Mouse (Mus musculus): ENCODE data around the gene Nap1l2. TPM values are rescaled to one million over a fixed set of nuclear protein-coding genes. Genes with fewer than 3 reads are reported as not detected.
A peak's percentile ranks its signal among the peaks of the same experiment; 100 is the strongest.
"Not testable (repeated sequence)": the region's sequence is repeated elsewhere in the genome, so short reads cannot be mapped to it uniquely, and the experiment has no call there.

Gene Nap1l2
- polyA plus RNA-seq (2015; fragmentation: Nextera tagmentation; extraction: Ambion mirVana) = 103 and 119 TPM in 2 replicates

GRCm38 (mm10) chrX:103186431-103186786 lies at the start of gene Nap1l2:
Gene Nap1l2, minus strand, starts transcription at chrX:103186640.
- ATAC-seq = peak; percentile 96
- H3K36me3 ChIP-seq (ENCODE audit: control insufficient read depth, insufficient read depth, low read length) = no peaks in the 10 kb centered on the region
- H3K9ac ChIP-seq (ENCODE audit: low read depth, low read length) = peak within 1 kb of the TSS; percentile 74
- H3K4me2 ChIP-seq (ENCODE audit: low read length) = peak within 1 kb of the TSS; percentile 50
- H3K4me3 ChIP-seq (ENCODE audit: low read length) = peak within 1 kb of the TSS; percentile 56
- H3K27ac ChIP-seq (ENCODE audit: low read depth, low read length) = peak within 1 kb of the TSS; percentile 90
- H3K9me3 ChIP-seq (ENCODE audit: control insufficient read depth, low read length) = no peaks in the 10 kb centered on the region
- peaks cover 8% of the 10 kb centered on the region; the same call in 1 of the 2 replicates for H3K27me3 ChIP-seq (replicated peaks; ENCODE audit: control insufficient read depth, insufficient read depth, low read length)
- WGBS = 25% methylated on average over 13 of the region's 13 CpGs
- no peaks in the 10 kb centered on the region for H3K4me1 ChIP-seq (ENCODE audit: control insufficient read depth, insufficient read depth, low read depth, low read length)

GRCm38 (mm10) chrX:103215251-103215650 lies 28.8 kb upstream of the Nap1l2 start:
- H3K4me3 ChIP-seq (ENCODE audit: low read length) = no peak overlapping the region
- ATAC-seq = no peak
- no peaks in the 10 kb centered on the region for H3K36me3 ChIP-seq (ENCODE audit: control insufficient read depth, insufficient read depth, low read length)
- 90% methylated on average over 4 of the region's 4 CpGs for WGBS
- peaks cover 2% of the 10 kb centered on the region for H3K27me3 ChIP-seq (replicated peaks; ENCODE audit: control insufficient read depth, insufficient read depth, low read length)
- no peaks in the 10 kb centered on the region for H3K4me1 ChIP-seq (ENCODE audit: control insufficient read depth, insufficient read depth, low read depth, low read length)
- no peaks in the 10 kb centered on the region for H3K9me3 ChIP-seq (ENCODE audit: control insufficient read depth, low read length)
- no peak overlapping the region for H3K9ac ChIP-seq (ENCODE audit: low read depth, low read length)
- H3K4me2 ChIP-seq (ENCODE audit: low read length) = no peak overlapping the region
- H3K27ac ChIP-seq (ENCODE audit: low read depth, low read length) = no peak overlapping the region

DNA sequence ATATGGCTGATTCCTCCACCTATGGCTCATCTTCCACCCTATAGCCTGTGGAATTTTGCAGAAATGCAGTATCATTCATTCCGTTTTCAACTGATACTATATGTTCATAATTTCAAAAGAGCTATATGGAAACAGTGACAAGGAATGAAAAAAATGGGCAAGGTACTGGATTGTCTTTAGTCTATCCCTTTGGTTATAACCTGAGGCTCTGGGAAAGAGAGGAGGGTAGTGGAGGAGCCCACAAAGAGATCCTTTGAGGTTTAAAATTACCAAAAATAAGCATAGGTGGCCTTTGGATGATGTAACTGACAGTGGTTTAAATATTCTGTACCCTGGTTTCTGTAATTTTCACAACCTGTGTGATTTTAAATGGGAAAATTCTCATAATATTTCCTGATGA lies 389 bp upstream of the Nap1l2 start:
- Histone ChIP-seq H3K4me1 (ENCODE audit: control insufficient read depth, insufficient read depth, low read depth, low read length) (no peaks in the 10 kb centered on the region), H3K9ac (ENCODE audit: low read depth, low read length) (peak overlapping the region; percentile 31; the same call in 1 of the 2 replicates), H3K9me3 (ENCODE audit: control insufficient read depth, low read length) (no peaks in the 10 kb centered on the region), H3K27ac (ENCODE audit: low read depth, low read length) (peak overlapping the region; percentile 90), H3K27me3 (replicated peaks; ENCODE audit: control insufficient read depth, insufficient read depth, low read length) (peaks cover 8% of the 10 kb centered on the region; the same call in 1 of the 2 replicates), H3K36me3 (ENCODE audit: control insufficient read depth, insufficient read depth, low read length) (no peaks in the 10 kb centered on the region), H3K4me2 (ENCODE audit: low read length) (peak overlapping the region; percentile 50), H3K4me3 (ENCODE audit: low read length) (peak overlapping the region; percentile 56)
- WGBS = 33% methylated on average over 1 of the region's 1 CpGs
- peak; percentile 67 for ATAC-seq

DNA sequence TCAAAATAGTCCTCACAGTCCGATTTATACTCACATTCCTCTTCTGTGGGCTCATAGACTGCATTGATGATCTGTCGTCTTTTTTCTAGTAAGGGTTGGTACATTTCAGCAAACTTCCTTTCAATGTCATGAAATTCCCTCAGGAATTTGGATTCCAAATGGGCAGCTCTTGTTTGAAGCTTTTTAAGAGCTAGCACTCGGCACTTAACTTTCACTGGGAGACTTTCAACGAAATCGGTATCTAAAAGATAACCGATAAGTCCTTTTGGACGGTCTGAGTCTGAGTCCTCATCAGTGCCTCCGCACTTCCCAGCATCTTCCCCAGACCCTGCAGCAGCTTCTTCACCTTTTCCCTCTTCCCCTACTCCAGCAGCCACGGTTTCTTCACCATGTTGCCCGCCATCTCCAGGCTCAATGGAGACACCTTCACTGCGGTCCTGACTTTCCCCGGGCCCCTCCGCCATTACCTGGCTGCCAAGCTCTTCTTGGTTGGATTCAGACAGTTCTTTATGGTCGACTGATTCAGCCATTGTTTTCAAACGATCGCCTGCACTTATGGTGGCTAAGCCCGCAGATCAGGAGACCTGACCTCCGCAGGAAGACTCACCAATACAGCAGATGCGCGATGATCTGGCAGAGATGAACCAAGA lies 534 bp downstream of the Nap1l2 start:
- peak overlapping the region; percentile 56 for H3K4me3 ChIP-seq (ENCODE audit: low read length)
- no peaks in the 10 kb centered on the region for H3K4me1 ChIP-seq (ENCODE audit: control insufficient read depth, insufficient read depth, low read depth, low read length)
- 15% methylated on average over 20 of the region's 20 CpGs for WGBS
- H3K9me3 ChIP-seq (ENCODE audit: control insufficient read depth, low read length) = no peaks in the 10 kb centered on the region
- peak overlapping the region; percentile 74 for H3K9ac ChIP-seq (ENCODE audit: low read depth, low read length)
- peak overlapping the region; percentile 90 for H3K27ac ChIP-seq (ENCODE audit: low read depth, low read length)
- H3K36me3 ChIP-seq (ENCODE audit: control insufficient read depth, insufficient read depth, low read length) = no peaks in the 10 kb centered on the region
- peak; percentile 52 for ATAC-seq
- H3K27me3 ChIP-seq (replicated peaks; ENCODE audit: control insufficient read depth, insufficient read depth, low read length) = peaks cover 8% of the 10 kb centered on the region; the same call in 1 of the 2 replicates
- H3K4me2 ChIP-seq (ENCODE audit: low read length) = peak overlapping the region; percentile 50

GRCm38 (mm10) chrX:103183536-103183935 lies 2.9 kb downstream of the Nap1l2 start:
- Histone ChIP-seq H3K4me3 (ENCODE audit: low read length) (peak overlapping the region; percentile 15), H3K4me2 (ENCODE audit: low read length) (peak overlapping the region; percentile 47), H3K27ac (ENCODE audit: low read depth, low read length) (no peak overlapping the region), H3K27me3 (replicated peaks; ENCODE audit: control insufficient read depth, insufficient read depth, low read length) (peaks cover 5% of the 10 kb centered on the region; the same call in 1 of the 2 replicates), H3K36me3 (ENCODE audit: control insufficient read depth, insufficient read depth, low read length) (no peaks in the 10 kb centered on the region), H3K9ac (ENCODE audit: low read depth, low read length) (no peak overlapping the region), H3K4me1 (ENCODE audit: control insufficient read depth, insufficient read depth, low read depth, low read length) (no peaks in the 10 kb centered on the region), H3K9me3 (ENCODE audit: control insufficient read depth, low read length) (no peaks in the 10 kb centered on the region)
- no peak for ATAC-seq

DNA sequence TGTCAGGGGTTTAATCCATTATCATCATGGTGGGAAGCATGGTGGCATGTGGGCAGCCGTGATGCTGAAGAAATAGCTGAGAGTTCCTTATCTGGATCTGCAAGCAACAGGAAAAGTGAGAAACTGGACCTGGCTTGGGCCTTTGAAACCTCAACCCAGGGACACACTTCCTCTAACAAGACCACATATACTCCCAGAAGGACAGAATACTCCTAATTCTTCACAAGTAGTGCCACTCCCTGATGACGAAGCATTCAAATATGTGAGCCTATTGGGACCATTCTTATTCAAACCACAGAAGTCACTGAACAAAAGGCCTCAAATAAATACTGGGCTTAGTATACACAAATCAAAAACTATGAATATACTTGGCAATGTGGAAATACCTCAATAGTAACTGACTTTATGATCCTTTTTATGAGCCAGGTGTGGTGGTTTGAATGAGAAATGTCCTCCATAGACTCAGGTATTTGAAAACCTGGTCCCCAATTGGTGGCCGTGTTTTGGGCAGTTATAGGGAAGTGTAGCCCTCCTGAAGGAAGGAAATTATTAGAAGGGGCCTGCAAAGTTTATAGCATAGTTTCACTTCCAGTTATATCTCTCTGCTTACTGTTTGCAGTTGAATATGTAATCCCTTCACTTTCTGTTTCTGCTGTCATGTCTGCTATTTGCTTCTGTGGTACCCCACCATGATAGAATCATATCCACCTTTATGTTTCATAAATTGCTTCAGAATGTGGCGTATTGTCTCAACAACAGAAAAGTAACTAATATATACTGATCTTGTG lies 6.5 kb downstream of the Nap1l2 start:
- Histone ChIP-seq H3K9me3 (ENCODE audit: control insufficient read depth, low read length) (no peaks in the 10 kb centered on the region), H3K27me3 (replicated peaks; ENCODE audit: control insufficient read depth, insufficient read depth, low read length) (no peaks in the 10 kb centered on the region; the same call in 1 of the 2 replicates), H3K4me3 (ENCODE audit: low read length) (no peak overlapping the region), H3K36me3 (ENCODE audit: control insufficient read depth, insufficient read depth, low read length) (no peaks in the 10 kb centered on the region), H3K4me1 (ENCODE audit: control insufficient read depth, insufficient read depth, low read depth, low read length) (no peaks in the 10 kb centered on the region), H3K27ac (ENCODE audit: low read depth, low read length) (no peak overlapping the region), H3K4me2 (ENCODE audit: low read length) (no peak overlapping the region), H3K9ac (ENCODE audit: low read depth, low read length) (no peak overlapping the region)
- no peak for ATAC-seq
- 84% methylated on average over 4 of the region's 4 CpGs for WGBS

DNA sequence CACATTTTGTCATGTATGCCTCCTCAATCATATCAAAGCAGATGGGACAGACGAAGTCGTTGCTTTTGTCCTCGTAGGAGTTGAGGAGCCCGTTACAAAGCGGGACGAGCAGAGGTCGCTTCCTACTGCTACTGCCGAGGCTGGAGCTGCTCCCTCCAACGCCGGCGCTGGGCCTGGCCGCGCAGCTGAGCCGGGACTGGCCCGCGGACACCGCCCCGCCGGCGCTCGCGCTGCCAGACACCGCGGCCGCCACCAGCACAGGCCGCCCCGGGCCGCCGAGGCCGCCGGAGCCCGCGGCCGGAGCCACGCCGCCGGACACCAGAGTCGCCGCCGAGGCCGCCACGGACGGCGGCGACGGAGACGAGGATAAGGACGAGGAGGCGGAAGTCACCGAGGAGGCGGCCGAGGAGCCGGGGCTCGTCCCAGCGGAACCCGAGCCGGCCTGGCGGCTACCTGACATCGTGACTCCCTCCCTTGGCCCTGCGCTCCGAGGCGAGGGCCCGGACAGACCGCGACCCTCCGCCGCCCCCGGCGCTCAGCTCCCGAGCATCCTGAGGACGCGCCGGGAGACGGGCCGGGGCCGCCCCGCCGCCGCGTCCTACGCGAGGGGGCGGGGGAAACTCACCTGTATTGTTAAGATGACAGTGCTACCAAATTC lies 21.4 kb downstream of the Nap1l2 start:
- not testable (repeated sequence) for H3K36me3 ChIP-seq (ENCODE audit: control insufficient read depth, insufficient read depth, low read length); H3K27me3 ChIP-seq (replicated peaks; ENCODE audit: control insufficient read depth, insufficient read depth, low read length); H3K27ac ChIP-seq (ENCODE audit: low read depth, low read length); H3K9me3 ChIP-seq (ENCODE audit: control insufficient read depth, low read length); H3K4me1 ChIP-seq (ENCODE audit: control insufficient read depth, insufficient read depth, low read depth, low read length)
- H3K9ac ChIP-seq (ENCODE audit: low read depth, low read length) = peak overlapping the region; percentile 51
- H3K4me2 ChIP-seq (ENCODE audit: low read length) = peak overlapping the region; percentile 47
- 15% methylated on average over 20 of the region's 83 CpGs for WGBS
- peak; percentile 93 for ATAC-seq
- H3K4me3 ChIP-seq (ENCODE audit: low read length) = peak overlapping the region; percentile 33

- no peaks in the 10 kb centered on the region for H3K9me3 ChIP-seq (ENCODE audit: control insufficient read depth, low read length)
- H3K4me1 ChIP-seq (ENCODE audit: control insufficient read depth, insufficient read depth, low read depth, low read length) = no peaks in the 10 kb centered on the region
- 68% methylated on average over 1 of the region's 1 CpGs for WGBS
- no peak overlapping the region for H3K9ac ChIP-seq (ENCODE audit: low read depth, low read length)
- peaks cover 9% of the 10 kb centered on the region; the same call in 1 of the 2 replicates for H3K27me3 ChIP-seq (replicated peaks; ENCODE audit: control insufficient read depth, insufficient read depth, low read length)
- ATAC-seq = no peak
- no peaks in the 10 kb centered on the region for H3K36me3 ChIP-seq (ENCODE audit: control insufficient read depth, insufficient read depth, low read length)
- H3K4me2 ChIP-seq (ENCODE audit: low read length) = no peak overlapping the region
- H3K4me3 ChIP-seq (ENCODE audit: low read length) = no peak overlapping the region
- no peak overlapping the region for H3K27ac ChIP-seq (ENCODE audit: low read depth, low read length)
Observed at GRCm38 (mm10) chrX:103156134-103156533, 30.3 kb downstream of the Nap1l2 start.

- no peak overlapping the region for H3K4me3 ChIP-seq (ENCODE audit: low read length)
- H3K9me3 ChIP-seq (ENCODE audit: control insufficient read depth, low read length) = no peaks in the 10 kb centered on the region
- no peak overlapping the region for H3K9ac ChIP-seq (ENCODE audit: low read depth, low read length)
- no peak for ATAC-seq
- WGBS = 89% methylated on average over 3 of the region's 3 CpGs
- no peak overlapping the region for H3K27ac ChIP-seq (ENCODE audit: low read depth, low read length)
- no peak overlapping the region for H3K4me2 ChIP-seq (ENCODE audit: low read length)
- no peaks in the 10 kb centered on the region for H3K4me1 ChIP-seq (ENCODE audit: control insufficient read depth, insufficient read depth, low read depth, low read length)
- no peaks in the 10 kb centered on the region for H3K27me3 ChIP-seq (replicated peaks; ENCODE audit: control insufficient read depth, insufficient read depth, low read length)
- H3K36me3 ChIP-seq (ENCODE audit: control insufficient read depth, insufficient read depth, low read length) = no peaks in the 10 kb centered on the region
Observed at GRCm38 (mm10) chrX:103138549-103138948, 47.9 kb downstream of the Nap1l2 start.
